Mouse (Mus musculus) WW6 (cell line): ENCODE data around the gene Gna14.

Source experiments
- DNase-seq: peaks from one replicate; pipeline ENCODE4 v3.0.0-alpha.2; 2013; ENCODE audit warnings: low read depth, low spot score

The Gna14 gene

DNA sequence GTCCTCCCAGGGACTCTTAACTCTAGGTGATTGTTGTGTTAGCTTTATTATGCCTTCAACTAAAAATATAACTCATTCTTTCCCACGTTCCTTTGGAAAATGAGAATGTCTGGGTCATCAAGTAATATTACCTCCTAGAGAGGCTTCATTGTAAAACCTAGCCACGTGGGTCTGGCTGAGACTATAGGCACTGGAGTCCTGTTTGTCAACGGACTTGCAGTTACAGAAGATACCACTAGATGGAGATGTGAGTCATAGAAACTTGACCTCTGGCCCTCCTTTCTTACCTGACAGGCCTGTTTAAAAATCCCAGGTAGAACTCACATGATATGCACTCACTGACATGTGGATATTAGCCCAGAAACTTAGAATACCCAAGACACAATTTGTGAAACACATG, 149.8 kb downstream of the Gna14 start:
- DNase-seq, result peak; percentile 26

DNA sequence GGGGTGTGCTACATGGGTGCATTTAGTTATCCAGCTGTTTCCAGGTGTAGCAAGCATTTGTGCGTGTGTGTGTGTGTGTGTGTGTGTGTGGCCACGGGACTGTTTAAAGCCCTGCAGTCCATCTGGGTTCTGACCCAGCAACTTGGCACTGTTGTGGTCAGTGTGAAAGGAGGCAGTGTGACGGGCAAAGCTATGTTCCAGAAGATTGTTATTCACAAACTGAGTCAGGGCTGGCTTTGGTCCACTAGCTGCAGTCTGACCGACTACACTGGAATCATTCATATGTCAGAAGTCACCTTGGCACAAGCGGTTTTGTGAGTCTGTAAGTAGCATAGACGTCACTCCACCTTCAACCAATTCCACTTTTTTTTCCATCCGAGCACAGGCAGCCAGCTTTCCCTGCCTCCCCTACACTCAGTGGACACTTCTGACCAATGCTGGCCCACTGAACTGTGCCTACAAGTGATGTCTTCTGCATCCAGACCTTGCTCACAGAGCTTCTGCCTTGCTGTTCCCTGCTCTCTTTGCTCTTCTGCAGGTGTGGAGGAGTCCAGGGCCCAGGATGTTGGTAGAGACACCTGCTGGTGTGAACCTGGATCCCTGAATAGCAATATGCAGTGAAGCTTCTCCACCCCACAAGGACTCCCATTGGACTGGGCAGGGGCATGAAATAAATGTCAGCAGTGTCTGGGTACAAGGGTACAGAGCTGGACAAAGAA, 157.9 kb downstream of the Gna14 start:
- DNase-seq, result no peak

DNA sequence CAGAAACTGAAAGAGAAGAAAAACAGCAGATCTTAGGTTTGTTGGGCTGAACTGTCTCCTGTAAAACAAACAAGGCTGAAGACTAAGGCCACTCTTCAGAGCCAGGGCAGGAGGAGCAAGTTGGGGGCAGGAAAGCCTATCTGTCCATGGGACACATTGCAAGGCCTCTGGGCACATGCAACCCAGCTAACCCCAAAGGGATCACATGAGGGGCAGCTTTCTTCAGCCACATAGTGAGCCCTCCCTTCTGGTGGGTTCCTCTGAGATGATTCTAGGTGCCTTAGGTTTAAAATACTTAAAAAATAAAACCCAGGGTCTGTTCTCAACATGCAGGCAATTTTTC, 158.4 kb downstream of the Gna14 start:
- no peak for DNase-seq

DNA sequence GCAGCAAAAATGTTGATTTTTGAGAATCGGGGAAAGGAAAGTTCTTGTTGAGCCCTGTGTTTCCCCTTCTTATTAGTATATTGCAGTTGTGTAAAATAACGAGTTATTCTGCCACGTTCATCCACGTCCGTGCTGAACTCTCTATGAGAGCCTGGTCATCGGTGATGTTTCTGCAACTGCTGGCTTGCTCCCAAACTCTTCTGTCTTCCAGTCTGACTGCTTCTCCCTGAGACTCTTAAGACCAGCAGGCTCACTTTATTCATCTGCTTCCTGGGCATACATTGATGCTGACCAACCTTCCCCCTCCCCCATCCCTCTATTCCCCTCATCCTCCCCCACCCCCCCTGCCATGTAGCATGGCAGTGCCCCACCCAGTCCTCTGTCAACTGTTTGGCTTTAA, 161.7 kb downstream of the Gna14 start:
- DNase-seq, result no peak

DNA sequence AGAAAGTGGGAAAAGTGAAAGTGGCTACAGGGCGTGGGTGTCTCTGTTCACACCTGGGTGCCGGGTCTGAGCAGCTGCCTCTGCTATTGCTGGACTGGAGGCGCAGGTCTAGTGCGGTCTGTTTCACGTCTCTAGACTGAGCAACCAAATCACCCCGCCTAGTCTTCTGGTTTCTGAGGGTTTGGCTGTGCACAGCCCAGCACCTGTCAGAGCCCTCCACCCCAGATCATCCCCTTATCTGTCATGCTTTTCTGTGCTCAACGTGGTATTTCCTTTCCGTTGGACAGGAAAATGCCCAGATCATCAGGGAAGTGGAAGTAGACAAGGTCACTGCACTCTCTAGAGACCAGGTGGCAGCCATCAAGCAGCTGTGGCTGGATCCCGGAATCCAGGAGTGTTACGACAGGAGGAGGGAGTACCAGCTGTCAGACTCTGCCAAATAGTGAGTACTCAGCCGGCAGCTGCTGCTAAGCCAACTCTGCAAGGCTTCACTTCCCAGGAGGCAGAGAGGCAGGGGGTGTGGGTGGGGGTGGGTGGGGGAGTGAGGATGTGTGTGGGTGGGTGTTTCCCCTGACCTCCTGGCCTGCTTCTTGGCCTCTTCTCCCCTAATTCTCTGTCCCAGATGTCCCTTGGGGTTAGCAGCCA, 163.2 kb downstream of the Gna14 start:
- no peak for DNase-seq

DNA sequence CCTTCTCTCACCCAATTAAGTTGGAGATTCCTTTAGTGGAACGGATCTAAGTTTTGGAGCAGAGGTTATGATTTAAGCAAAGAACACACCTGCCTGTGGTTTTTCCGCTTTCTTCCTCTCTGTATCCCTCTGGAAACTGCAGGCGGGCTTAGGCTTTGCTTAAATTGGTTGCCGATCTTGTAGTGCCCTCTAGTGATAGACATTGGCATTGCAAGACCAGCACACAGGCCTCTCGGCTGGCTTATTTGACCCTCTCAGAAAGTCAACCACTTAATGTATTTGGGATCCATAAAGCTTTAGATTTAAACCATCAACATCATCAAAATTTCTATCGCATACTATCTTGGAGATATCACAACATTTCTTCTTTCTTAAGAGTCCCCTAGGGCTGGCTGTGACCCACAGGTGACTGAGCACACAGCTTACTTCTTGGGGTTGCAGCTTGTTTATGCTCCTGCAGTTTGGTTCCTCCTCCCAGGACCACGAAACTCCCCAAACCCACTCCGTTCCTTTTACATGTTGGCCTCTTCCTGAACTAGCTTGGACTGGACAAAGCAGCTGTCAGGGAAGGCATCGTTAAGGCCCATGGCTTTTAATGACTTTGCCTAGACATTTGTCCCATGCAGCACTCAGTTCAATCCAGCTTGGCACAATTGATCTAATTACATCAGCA, 163.9 kb downstream of the Gna14 start:
- peak; percentile 57 for DNase-seq

DNA sequence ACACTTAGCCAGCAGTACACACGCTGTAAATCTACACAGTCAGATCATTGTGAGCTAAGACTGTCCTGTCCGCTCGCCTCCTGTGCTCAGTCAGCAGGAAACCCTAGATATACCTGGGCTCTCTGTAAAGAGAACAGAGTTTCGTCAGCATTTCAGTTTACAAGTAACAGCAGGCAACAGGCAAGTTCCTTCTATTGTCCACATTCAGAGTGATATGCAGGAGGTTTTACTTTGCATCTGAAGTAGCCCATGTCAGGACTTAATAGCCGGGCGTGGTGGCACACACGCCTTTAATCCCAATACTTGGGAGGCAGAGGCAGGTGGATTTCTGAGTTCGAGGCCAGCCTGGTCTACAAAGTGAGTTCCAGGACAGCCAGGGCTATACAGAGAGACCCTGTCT, 166.5 kb downstream of the Gna14 start:
- no peak for DNase-seq

DNA sequence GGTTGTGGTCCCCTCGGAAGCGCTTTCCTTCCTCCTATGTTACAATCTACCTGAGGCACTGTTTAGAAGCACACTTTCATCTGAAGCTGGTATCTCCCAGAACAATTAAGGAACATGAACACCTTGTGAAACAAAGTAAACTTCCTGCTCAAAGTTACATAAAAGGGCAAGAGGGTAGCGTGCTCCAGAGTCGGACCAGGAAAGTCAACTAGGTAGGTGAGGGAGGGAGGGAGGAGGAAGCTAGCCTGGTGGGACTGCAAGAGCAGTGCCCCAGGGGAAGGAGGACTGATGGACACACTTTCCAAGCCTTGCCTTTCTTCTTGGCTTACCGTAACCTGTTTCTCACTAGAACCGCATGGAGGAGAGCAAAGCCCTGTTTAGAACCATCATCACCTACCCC, 172.1 kb downstream of the Gna14 start:
- no peak for DNase-seq

DNA sequence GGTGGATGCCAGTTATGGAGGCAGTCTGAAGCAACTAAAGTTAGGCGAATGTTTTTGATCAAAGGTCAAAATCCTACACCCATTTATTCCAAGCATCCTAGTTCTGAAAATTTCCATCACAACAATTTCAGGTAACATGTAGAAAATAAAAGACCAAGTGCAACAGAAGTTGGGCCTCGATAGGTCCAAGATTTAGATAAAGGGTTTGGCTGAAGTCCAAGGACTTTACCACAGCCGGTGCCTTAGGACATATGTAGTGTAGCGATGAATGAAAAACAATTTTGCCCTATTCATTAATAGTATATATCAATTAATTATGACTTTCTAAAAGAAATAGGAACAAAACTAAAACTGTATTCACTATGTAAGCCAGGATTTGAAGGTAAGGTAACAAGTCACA, 187.6 kb downstream of the Gna14 start:
- DNase-seq, result no peak

DNA sequence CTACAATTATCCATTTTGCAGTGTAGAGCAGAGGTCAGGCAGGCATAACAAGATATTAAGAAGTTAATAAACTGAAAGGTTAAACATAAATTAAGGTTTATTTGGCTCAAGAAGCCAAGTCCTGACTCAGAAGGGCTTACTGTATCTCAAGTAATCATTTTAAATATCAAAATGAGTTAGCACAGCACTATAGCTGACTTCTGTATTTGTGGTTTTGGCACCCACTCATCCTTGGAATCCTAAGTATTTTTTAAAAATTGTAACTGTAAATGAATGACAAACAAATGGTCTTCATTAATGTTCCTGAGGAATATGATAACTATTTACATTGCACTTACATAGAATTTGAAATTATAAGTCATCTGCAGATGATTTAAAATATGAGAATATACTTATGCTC, 189.4 kb downstream of the Gna14 start:
- no peak for DNase-seq

DNA sequence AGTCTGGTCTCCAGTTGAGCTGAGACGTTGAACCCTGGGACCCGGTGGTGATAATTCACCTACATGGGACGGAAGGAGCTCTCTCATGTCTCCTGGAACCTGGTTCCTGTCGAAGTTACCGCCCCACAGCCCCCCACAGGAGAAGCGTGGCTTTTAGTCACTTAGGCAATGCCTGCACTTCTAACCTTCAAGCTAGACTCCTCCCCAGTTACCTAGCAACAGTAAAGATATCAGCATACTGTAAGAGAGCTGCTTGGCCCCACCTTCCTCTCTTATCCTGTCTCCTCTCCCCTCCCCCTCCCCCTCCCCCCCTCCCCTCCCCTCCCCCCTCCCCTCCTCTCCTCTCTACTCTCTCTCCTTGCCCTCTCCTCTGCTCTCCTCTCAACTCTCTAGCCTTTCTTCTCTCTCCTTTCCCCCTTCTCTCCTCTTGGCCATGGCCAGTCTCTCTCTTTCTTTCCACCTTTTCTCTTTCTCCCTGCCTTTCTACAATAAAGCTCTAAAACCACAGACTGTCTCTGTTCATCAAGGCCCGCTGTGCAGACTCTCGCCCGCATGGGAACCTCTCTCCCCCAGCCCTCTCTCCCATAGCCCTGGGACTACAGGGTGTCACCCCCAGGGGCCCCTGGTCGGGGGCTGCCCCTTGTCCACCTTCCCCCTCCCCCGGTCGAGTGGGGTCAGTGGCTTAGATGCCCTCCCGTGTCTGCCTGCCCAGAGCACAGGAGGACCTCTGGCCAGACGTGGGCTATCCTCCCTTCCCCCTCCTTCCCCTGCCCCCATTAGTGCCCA, 190.2 kb downstream of the Gna14 start:
- no peak for DNase-seq
